Mouse (Mus musculus): ENCODE results near the gene Pom121. TPM values are rescaled to one million over a fixed set of nuclear protein-coding genes. Genes with fewer than 3 reads are reported as not detected.

Gene Pom121
- total RNA-seq, 2 experiments from 2014 or later, result 56.6 to 58.3 TPM

GRCm38 (mm10) chr5:135331161-135331560 lies 63.2 kb downstream of the Pom121 start:
- no peak for TF ChIP-seq CTCF (IDR thresholded peaks at IDR 0.05)
- intact Hi-C loops (cut with DNase I), result no loop called here
- no peak overlapping the region for H3K4me3 ChIP-seq
- no peak overlapping the region for H3K27ac ChIP-seq
- DNase-seq (ENCODE audit: extremely low spot score in 1 of 2, low spot score in 2 of 2), result no peak

GRCm38 (mm10) chr5:135330201-135330600 lies 64.1 kb downstream of the Pom121 start:
- Histone ChIP-seq H3K4me3 (no peak overlapping the region), H3K27ac (no peak overlapping the region)
- intact Hi-C loops (cut with DNase I), result no loop called here
- no peak for DNase-seq (ENCODE audit: extremely low spot score in 1 of 2, low spot score in 2 of 2)
- no peak for TF ChIP-seq CTCF (IDR thresholded peaks at IDR 0.05)

DNA sequence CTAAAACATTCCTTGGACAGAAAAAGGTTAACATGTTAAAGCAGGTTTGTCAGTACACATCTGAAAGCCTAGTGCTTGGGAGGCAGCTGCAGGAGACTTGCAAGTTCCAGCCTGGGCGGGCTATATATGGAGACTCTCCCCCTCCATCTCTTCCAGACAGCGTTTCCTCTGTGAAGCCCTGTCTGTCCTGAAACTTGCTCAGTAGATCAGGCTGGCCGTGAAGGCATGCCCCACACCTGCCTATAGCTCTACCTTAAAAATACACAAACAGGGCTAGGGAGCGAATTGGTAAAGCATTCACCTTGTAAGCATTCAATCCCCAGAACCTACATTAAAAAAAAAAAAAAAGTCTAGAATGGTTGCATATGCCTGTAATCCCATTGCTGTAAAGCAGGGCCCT lies 64.9 kb downstream of the Pom121 start:
- intact Hi-C loops (cut with DNase I), result no loop called here
- no peak overlapping the region for H3K27ac ChIP-seq
- H3K4me3 ChIP-seq, result no peak overlapping the region
- TF ChIP-seq CTCF (IDR thresholded peaks at IDR 0.05), result no peak
- DNase-seq (ENCODE audit: extremely low spot score in 1 of 2, low spot score in 2 of 2), result no peak

Small RNAs within 50 kb of the gene (microRNA-seq; reads per million reads assigned to microRNA genes)
- gene Mir7033, result 0.72 to 0.97 reads per million in 2 experiments

Other genes with a start within 250 kb of the Pom121 start
- 10 to 100 TPM; 26.1 to 27.0 TPM for gene Tbl2, start 244.9 kb downstream of the Pom121 start, total RNA-seq (2021)
- gene Bcl7b, start 226.3 kb downstream of the Pom121 start, total RNA-seq (2021), result 10 to 100 TPM; 50.6 to 54.6 TPM
- gene Baz1b, start 207.3 kb downstream of the Pom121 start, total RNA-seq (2021), result 10 to 100 TPM; 76.2 to 79.7 TPM
- gene Fzd9, start 143.3 kb downstream of the Pom121 start, total RNA-seq (2021), result 1 to 10 TPM; 5.1 TPM
- gene Fkbp6, start 44.5 kb downstream of the Pom121 start, total RNA-seq (2021), result under 1 TPM in 1 of 2 experiments, not detected in 1; 0.44 TPM
- not detected for gene Trim50, start 41.3 kb downstream of the Pom121 start, total RNA-seq (2021)
- 10 to 100 TPM; 22.2 to 22.6 TPM for gene Nsun5, start 24.6 kb downstream of the Pom121 start, total RNA-seq (2021)
- gene Hip1, start 150.6 kb upstream of the Pom121 start, total RNA-seq (2021), result 10 to 100 TPM; 48.7 to 51.9 TPM
- gene Ccl26, start 169.0 kb upstream of the Pom121 start, total RNA-seq (2021), result not detected
- gene Ccl24, start 178.5 kb upstream of the Pom121 start, total RNA-seq (2021), result under 1 TPM in 1 of 2 experiments, not detected in 1; 0.68 TPM
- gene Rhbdd2, start 238.1 kb upstream of the Pom121 start, total RNA-seq (2021), result 10 to 100 TPM; 84.3 to 85.9 TPM